Mouse (Mus musculus) macrophage (primary cell): ENCODE measurements at regions not wholly inside any gene's neighbourhood (a gene's known extent, or its start where the extent isn't known, plus 50 kb on each side); places are given as distances from the start of the nearest gene placed in this dataset.
A peak's percentile ranks its signal among the peaks of the same experiment; 100 is the strongest.

Source experiments
- H3K27ac ChIP-seq: fragments of 350-480 bp; formaldehyde crosslinking; 2 replicates; pipeline ENCODE4 v1.9.0; 2021
- H3K36me3 ChIP-seq: fragments of 350-480 bp; formaldehyde crosslinking; 2 replicates; pipeline ENCODE4 v1.9.0; 2021; ENCODE audit errors: inconsistent target
- H3K4me3 ChIP-seq: fragments of 350-480 bp; formaldehyde crosslinking; 2 replicates; pipeline ENCODE4 v1.9.0; 2021; ENCODE audit errors: inconsistent target
- H3K79me2 ChIP-seq: fragments of 350-480 bp; formaldehyde crosslinking; 2 replicates; pipeline ENCODE4 v1.9.0; 2021; ENCODE audit errors: inconsistent target
- WGBS: methylation state at CpG from one replicate; pipeline ENCODE4 v1.1.7; 2026; ENCODE audit warnings: inconsistent platforms; ENCODE audit not compliant: missing documents; 5-methylcytosine and 5-hydroxymethylcytosine counted together

- no peak overlapping the region for H3K27ac ChIP-seq
- H3K36me3 ChIP-seq: no peaks in the 10 kb centered on the region
- WGBS: 86% methylated on average over 4 of the region's 4 CpGs
- no peak overlapping the region for H3K4me3 ChIP-seq
- no peaks in the 10 kb centered on the region for H3K79me2 ChIP-seq
Measured at GRCm38 (mm10) chr6:34246512-34246911, 69.6 kb upstream of the Slc35b4 start.

DNA sequence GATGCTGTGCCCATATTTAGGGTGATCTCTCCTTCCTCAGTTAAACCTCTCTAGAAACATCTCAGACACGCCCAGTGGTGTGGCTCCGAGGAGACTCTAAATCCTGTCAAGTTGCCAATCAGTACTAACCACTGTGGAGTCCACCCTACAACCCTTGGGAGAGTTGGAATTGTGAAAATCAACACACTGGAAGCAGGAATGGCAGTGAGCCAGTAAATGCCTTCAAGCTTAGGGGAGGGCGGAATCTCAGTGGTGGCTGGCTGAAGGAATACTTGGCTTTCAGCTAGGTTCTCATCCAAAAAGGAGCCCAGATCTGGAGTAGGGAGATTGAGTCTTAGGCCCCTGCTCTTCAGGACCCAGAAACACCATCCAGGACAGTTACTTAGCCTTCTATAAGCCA, 66.1 kb upstream of the Slc35b4 start:
- no peak overlapping the region for H3K27ac ChIP-seq
- 94% methylated on average over 3 of the region's 3 CpGs for WGBS
- no peaks in the 10 kb centered on the region for H3K36me3 ChIP-seq

GRCm38 (mm10) chr6:34242486-34242885, 65.6 kb upstream of the Slc35b4 start:
- no peaks in the 10 kb centered on the region for H3K36me3 ChIP-seq
- H3K79me2 ChIP-seq: no peaks in the 10 kb centered on the region
- 12% methylated on average over 9 of the region's 9 CpGs for WGBS
- no peak overlapping the region for H3K4me3 ChIP-seq
- H3K27ac ChIP-seq: no peak overlapping the region

More for the DNA sequence above, 66.1 kb upstream of the Slc35b4 start:
- Histone ChIP-seq H3K79me2 (no peaks in the 10 kb centered on the region), H3K4me3 (no peak overlapping the region)

GRCm38 (mm10) chr6:34235132-34235531, 58.2 kb upstream of the Slc35b4 start:
- H3K79me2 ChIP-seq: no peaks in the 10 kb centered on the region
- WGBS: 96% methylated on average over 10 of the region's 10 CpGs
- H3K4me3 ChIP-seq: no peak overlapping the region
- H3K27ac ChIP-seq: peak overlapping the region; percentile 54
- H3K36me3 ChIP-seq: no peaks in the 10 kb centered on the region

DNA sequence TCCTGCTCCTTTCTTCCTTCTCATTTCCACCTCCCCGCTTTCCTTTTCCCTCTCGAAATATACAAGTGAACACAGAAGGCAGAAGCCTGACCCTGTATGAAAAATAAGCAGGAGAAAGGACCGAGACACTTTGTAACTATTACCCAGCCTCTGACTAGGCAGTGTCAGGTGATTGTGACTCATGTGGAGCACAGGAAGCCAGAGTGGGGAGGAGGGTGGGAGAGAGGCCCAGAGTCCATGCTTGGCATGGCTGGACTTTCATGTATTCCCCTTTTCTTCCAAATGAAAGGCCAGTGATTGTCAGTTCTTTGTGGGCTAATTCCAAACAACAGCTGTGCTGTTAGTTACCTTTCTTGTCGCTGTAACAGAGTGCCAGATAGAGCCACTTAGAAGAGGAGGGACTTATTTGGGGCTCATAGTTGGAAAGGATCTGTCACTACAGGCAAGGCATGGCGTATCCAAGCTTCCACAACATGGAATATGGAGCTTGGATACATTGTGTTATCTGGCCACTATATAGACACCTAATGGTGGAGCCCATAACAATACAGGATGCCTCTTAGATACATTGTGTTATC, 57.6 kb upstream of the Slc35b4 start:
- WGBS: 78% methylated on average over 5 of the region's 5 CpGs
- Histone ChIP-seq H3K36me3 (no peaks in the 10 kb centered on the region), H3K4me3 (no peak overlapping the region), H3K79me2 (no peaks in the 10 kb centered on the region), H3K27ac (peak overlapping the region; percentile 54)

DNA sequence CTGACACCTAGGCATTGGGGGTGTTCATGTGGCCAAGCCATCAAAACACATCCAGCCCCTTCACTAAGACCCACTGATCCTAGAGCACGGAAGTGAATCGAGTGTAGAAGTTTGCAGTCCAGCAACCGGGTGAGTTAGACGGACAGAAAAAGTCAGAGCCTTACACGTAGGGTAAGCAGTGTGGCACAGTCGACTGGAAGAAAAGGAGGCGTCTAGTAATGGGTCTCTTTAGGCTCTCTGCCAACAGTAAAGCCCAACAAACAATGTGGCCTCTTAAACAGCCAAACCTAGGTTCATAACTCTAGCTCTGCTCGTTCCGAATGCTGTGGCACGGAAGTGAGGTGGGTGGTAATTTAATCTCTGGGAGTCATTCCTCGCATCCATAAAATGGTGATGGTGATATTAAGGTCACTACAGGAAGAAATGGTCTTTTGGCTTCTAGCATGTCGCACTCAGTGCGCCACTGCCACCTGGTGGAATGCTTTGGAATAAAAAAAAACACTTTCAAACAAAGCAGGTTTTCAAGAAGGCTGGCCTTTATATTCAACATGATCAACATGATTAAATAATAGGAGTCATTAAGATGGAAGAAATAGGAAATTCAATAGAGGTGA, 54.0 kb upstream of the Slc35b4 start:
- WGBS: 38% methylated on average over 13 of the region's 13 CpGs
- Histone ChIP-seq H3K4me3 (no peak overlapping the region), H3K79me2 (no peaks in the 10 kb centered on the region), H3K27ac (no peak overlapping the region), H3K36me3 (no peaks in the 10 kb centered on the region)

DNA sequence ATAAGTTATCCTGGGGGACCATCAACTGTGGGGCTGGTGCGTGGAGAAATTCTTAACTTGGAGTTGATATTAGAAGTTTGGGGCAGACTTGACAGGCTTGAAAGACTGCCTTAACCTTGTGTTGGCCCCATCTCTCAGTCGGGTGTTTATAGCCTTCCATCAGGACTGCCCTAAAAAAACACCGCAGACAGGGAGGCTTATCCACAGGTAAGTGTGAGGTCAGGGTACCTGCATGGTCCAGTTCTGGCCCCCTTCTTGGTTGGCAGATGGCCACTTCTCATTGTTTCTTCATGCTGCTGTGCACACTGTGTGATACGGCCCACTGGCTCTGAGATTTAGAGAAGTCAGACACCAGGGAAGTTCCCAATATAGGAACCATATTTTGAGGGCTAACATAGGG, 50.2 kb upstream of the Slc35b4 start:
- 74% methylated on average over 4 of the region's 4 CpGs for WGBS
- no peaks in the 10 kb centered on the region for H3K79me2 ChIP-seq
- no peaks in the 10 kb centered on the region for H3K36me3 ChIP-seq
- H3K27ac ChIP-seq: no peak overlapping the region
- no peak overlapping the region for H3K4me3 ChIP-seq
